Mouse (Mus musculus): Measurements from ENCODE around the gene Crip1. TPM values are rescaled to one million over a fixed set of nuclear protein-coding genes. Genes with fewer than 3 reads are reported as not detected.
"Not testable (repeated sequence)": the region's sequence is repeated elsewhere in the genome, so short reads cannot be mapped to it uniquely, and the experiment has no call there.

Gene Crip1
- polyA plus RNA-seq, 1 experiment from 2014 or later = 173 TPM

GRCm38 (mm10) chr12:113163561-113164006, 17.5 kb downstream of the Crip1 start:
- 67% methylated on average over 11 of the region's 11 CpGs for WGBS (ENCODE audit: missing documents)
- Histone ChIP-seq H3K79me2 (ENCODE audit: inconsistent target) (no peaks in the 10 kb centered on the region), H3K4me3 (ENCODE audit: inconsistent target) (no peak overlapping the region), H3K36me3 (ENCODE audit: inconsistent target) (no peaks in the 10 kb centered on the region), H3K27ac (no peak overlapping the region)

GRCm38 (mm10) chr12:113168031-113168536, 22.0 kb downstream of the Crip1 start:
- WGBS (ENCODE audit: missing documents) = 5% methylated on average over 9 of the region's 9 CpGs
- Histone ChIP-seq H3K27ac (no peak overlapping the region), H3K36me3 (ENCODE audit: inconsistent target) (no peaks in the 10 kb centered on the region), H3K4me3 (ENCODE audit: inconsistent target) (no peak overlapping the region), H3K79me2 (ENCODE audit: inconsistent target) (no peaks in the 10 kb centered on the region)

- Histone ChIP-seq H3K36me3 (ENCODE audit: inconsistent target) (no peaks in the 10 kb centered on the region), H3K4me3 (ENCODE audit: inconsistent target) (no peak overlapping the region), H3K27ac (no peak overlapping the region), H3K79me2 (ENCODE audit: inconsistent target) (no peaks in the 10 kb centered on the region)
- 95% methylated on average over 17 of the region's 18 CpGs for WGBS (ENCODE audit: missing documents)
Observed at GRCm38 (mm10) chr12:113176960-113177725, 31.0 kb downstream of the Crip1 start.

- no peak overlapping the region for H3K27ac ChIP-seq
- 96% methylated on average over 3 of the region's 4 CpGs for WGBS (ENCODE audit: missing documents)
- no peaks in the 10 kb centered on the region for H3K36me3 ChIP-seq (ENCODE audit: inconsistent target)
- H3K4me3 ChIP-seq (ENCODE audit: inconsistent target) = no peak overlapping the region
- no peaks in the 10 kb centered on the region for H3K79me2 ChIP-seq (ENCODE audit: inconsistent target)
Observed at GRCm38 (mm10) chr12:113181020-113181419, 34.9 kb downstream of the Crip1 start.

- Histone ChIP-seq H3K36me3 (ENCODE audit: inconsistent target) (no peaks in the 10 kb centered on the region), H3K27ac (no peak overlapping the region), H3K79me2 (ENCODE audit: inconsistent target) (no peaks in the 10 kb centered on the region), H3K4me3 (ENCODE audit: inconsistent target) (no peak overlapping the region)
- 68% methylated on average over 5 of the region's 5 CpGs for WGBS (ENCODE audit: missing documents)
Observed at GRCm38 (mm10) chr12:113184945-113185344, 38.8 kb downstream of the Crip1 start.

- Histone ChIP-seq H3K4me3 (ENCODE audit: inconsistent target) (no peak within 1 kb of the TSS), H3K79me2 (ENCODE audit: inconsistent target) (no peaks in the 10 kb centered on the region), H3K27ac (no peak within 1 kb of the TSS), H3K36me3 (ENCODE audit: inconsistent target) (no peaks in the 10 kb centered on the region)
- whole genome bisulfite sequencing (ENCODE audit: missing documents) = 11% methylated on average over 63 of the region's 63 CpGs
Observed at GRCm38 (mm10) chr12:113185442-113186291, 39.6 kb downstream of the Crip1 start, which contains the start of gene Tmem121. Gene Tmem121 (plus strand): TSS chr12:113185930.

- no peaks in the 10 kb centered on the region for H3K79me2 ChIP-seq (ENCODE audit: inconsistent target)
- H3K27ac ChIP-seq = no peak overlapping the region
- WGBS (ENCODE audit: missing documents) = 81% methylated on average over 12 of the region's 12 CpGs
- no peaks in the 10 kb centered on the region for H3K36me3 ChIP-seq (ENCODE audit: inconsistent target)
- no peak overlapping the region for H3K4me3 ChIP-seq (ENCODE audit: inconsistent target)
Observed at GRCm38 (mm10) chr12:113186326-113187010, 40.4 kb downstream of the Crip1 start.

GRCm38 (mm10) chr12:113187011-113187375, 40.9 kb downstream of the Crip1 start:
- H3K27ac ChIP-seq = no peak overlapping the region
- no peaks in the 10 kb centered on the region for H3K79me2 ChIP-seq (ENCODE audit: inconsistent target)
- no peak overlapping the region for H3K4me3 ChIP-seq (ENCODE audit: inconsistent target)
- WGBS (ENCODE audit: missing documents) = 52% methylated on average over 4 of the region's 4 CpGs
- H3K36me3 ChIP-seq (ENCODE audit: inconsistent target) = no peaks in the 10 kb centered on the region

- 28% methylated on average over 42 of the region's 56 CpGs for WGBS (ENCODE audit: missing documents)
Observed at GRCm38 (mm10) chr12:113187584-113188295, 41.6 kb downstream of the Crip1 start.

GRCm38 (mm10) chr12:113188349-113189055, 42.4 kb downstream of the Crip1 start:
- H3K4me3 ChIP-seq (ENCODE audit: inconsistent target) = no peak overlapping the region
- no peaks in the 10 kb centered on the region for H3K79me2 ChIP-seq (ENCODE audit: inconsistent target)
- no peaks in the 10 kb centered on the region for H3K36me3 ChIP-seq (ENCODE audit: inconsistent target)
- WGBS (ENCODE audit: missing documents) = 98% methylated on average over 46 of the region's 51 CpGs
- H3K27ac ChIP-seq = no peak overlapping the region

More at GRCm38 (mm10) chr12:113187584-113188295, 41.6 kb downstream of the Crip1 start:
- no peak overlapping the region for H3K4me3 ChIP-seq (ENCODE audit: inconsistent target)
- H3K36me3 ChIP-seq (ENCODE audit: inconsistent target) = no peaks in the 10 kb centered on the region
- H3K79me2 ChIP-seq (ENCODE audit: inconsistent target) = no peaks in the 10 kb centered on the region
- no peak overlapping the region for H3K27ac ChIP-seq

- 77% methylated on average over 2 of the region's 2 CpGs for WGBS (ENCODE audit: missing documents)
- Histone ChIP-seq H3K36me3 (ENCODE audit: inconsistent target) (no peaks in the 10 kb centered on the region), H3K27ac (no peak overlapping the region), H3K79me2 (ENCODE audit: inconsistent target) (no peaks in the 10 kb centered on the region), H3K4me3 (ENCODE audit: inconsistent target) (no peak overlapping the region)
Observed at GRCm38 (mm10) chr12:113193423-113193822, 47.3 kb downstream of the Crip1 start.

GRCm38 (mm10) chr12:113199132-113199531, 53.0 kb downstream of the Crip1 start:
- H3K79me2 ChIP-seq (ENCODE audit: inconsistent target); H3K36me3 ChIP-seq (ENCODE audit: inconsistent target); H3K27ac ChIP-seq; H3K4me3 ChIP-seq (ENCODE audit: inconsistent target): not testable (repeated sequence)
- no CpG with 5 or more reads among the region's 6 CpGs for WGBS (ENCODE audit: missing documents)

- Histone ChIP-seq H3K4me3 (ENCODE audit: inconsistent target) (no peak overlapping the region), H3K79me2 (ENCODE audit: inconsistent target) (no peaks in the 10 kb centered on the region), H3K27ac (no peak overlapping the region), H3K36me3 (ENCODE audit: inconsistent target) (no peaks in the 10 kb centered on the region)
- WGBS (ENCODE audit: missing documents) = 93% methylated on average over 4 of the region's 4 CpGs
Observed at GRCm38 (mm10) chr12:113201301-113201700, 55.2 kb downstream of the Crip1 start.
